Mouse (Mus musculus) forebrain, embryonic 11.5 days (tissue): Measurements from ENCODE around the gene Tma7. TPM values are rescaled to one million over a fixed set of nuclear protein-coding genes. Genes with fewer than 3 reads are reported as not detected.

Experiments
- ATAC-seq: fragments of 200-750 bp; cut with Nextera tagmentation; replicated peaks from 2 replicates; pipeline ENCODE4 v1.8.0; 2017; ENCODE audit warnings: moderate TSS enrichment; ENCODE audit not compliant: low FRiP score
- DNase-seq: peaks from one replicate; pipeline ENCODE4 v3.0.0-alpha.2; 2017; ENCODE audit warnings: low spot score
- H3K27ac ChIP-seq: fragments of 300-500 bp; sonication (generic); 2 replicates; pipeline ENCODE4 v1.5.1; 2014; ENCODE audit warnings: low read depth, low read length
- H3K27me3 ChIP-seq: fragments of 300-500 bp; sonication (generic); 2 replicates; pipeline ENCODE4 v1.6.1; 2014; ENCODE audit warnings: mild to moderate bottlenecking, low read length, mixed read lengths; ENCODE audit not compliant: control insufficient read depth, insufficient read depth
- H3K36me3 ChIP-seq: fragments of 300-500 bp; sonication (generic); 2 replicates; pipeline ENCODE4 v1.6.1; 2014; ENCODE audit warnings: mild to moderate bottlenecking, low read length, moderate library complexity, mixed read lengths; ENCODE audit not compliant: control insufficient read depth, insufficient read depth
- H3K4me1 ChIP-seq: fragments of 300-500 bp; sonication (generic); replicated peaks from 2 replicates; pipeline ENCODE4 v1.6.1; 2014; ENCODE audit warnings: low read length, mixed read lengths; ENCODE audit not compliant: control insufficient read depth, insufficient read depth
- H3K4me2 ChIP-seq: fragments of 300-500 bp; sonication (generic); 2 replicates; pipeline ENCODE4 v1.6.1; 2014; ENCODE audit warnings: low read depth, mild to moderate bottlenecking, low read length, moderate library complexity, mixed read lengths; ENCODE audit not compliant: severe bottlenecking
- H3K4me3 ChIP-seq: fragments of 300-500 bp; sonication (generic); 2 replicates; pipeline ENCODE4 v1.5.1; 2014; ENCODE audit warnings: low read depth, low read length
- H3K9ac ChIP-seq: fragments of 300-500 bp; sonication (generic); 2 replicates; pipeline ENCODE4 v1.6.1; 2014; ENCODE audit warnings: low read length
- H3K9me3 ChIP-seq: fragments of 300-500 bp; sonication (generic); 2 replicates; pipeline ENCODE4 v1.6.1; 2016; ENCODE audit warnings: low read length, mixed read lengths; ENCODE audit not compliant: control insufficient read depth
- WGBS: fragments of 180-500 bp; shearing (Covaris S2); extraction: QIAGEN DNeasy Blood & Tissue Kit; methylation state at CpG from one replicate; pipeline ENCODE4 v1.1.7; 2014; 5-methylcytosine and 5-hydroxymethylcytosine counted together
- polyA plus RNA-seq: library from polyadenylated mRNA; unstranded; fragments of >200 nt; fragmentation: Nextera tagmentation; extraction: Ambion mirVana; gene quantifications from 2 replicates; pipeline ENCODE4 v1.2.1, GENCODE M21; 2014

The Tma7 gene
- polyA plus RNA-seq, 1 experiment from 2014 or later, result 746 TPM

- WGBS, result 73% methylated on average over 6 of the region's 6 CpGs
- no peak overlapping the region; the same call in 1 of the 2 replicates for H3K9ac ChIP-seq
- H3K27me3 ChIP-seq, result no peaks in the 10 kb centered on the region
- H3K9me3 ChIP-seq, result no peaks in the 10 kb centered on the region
- ATAC-seq (no peak), DNase-seq (no peak)
- H3K4me1 ChIP-seq, result peaks cover 27% of the 10 kb centered on the region
- H3K4me2 ChIP-seq, result no peak overlapping the region
- no peak overlapping the region for H3K4me3 ChIP-seq
- H3K27ac ChIP-seq, result no peak overlapping the region
- peaks cover 8% of the 10 kb centered on the region for H3K36me3 ChIP-seq
Measured at GRCm38 (mm10) chr9:109098969-109099368, 16.6 kb upstream of the Tma7 start.

GRCm38 (mm10) chr9:109098366-109098765 is 16.0 kb upstream of the Tma7 start:
- Histone ChIP-seq H3K4me3 (no peak overlapping the region), H3K4me2 (peak overlapping the region; percentile 53; the same call in 1 of the 2 replicates), H3K9ac (no peak overlapping the region), H3K4me1 (peaks cover 28% of the 10 kb centered on the region), H3K27me3 (no peaks in the 10 kb centered on the region), H3K27ac (no peak overlapping the region), H3K36me3 (peaks cover 6% of the 10 kb centered on the region), H3K9me3 (no peaks in the 10 kb centered on the region)
- WGBS, result 91% methylated on average over 8 of the region's 8 CpGs
- ATAC-seq, result no peak
- no peak for DNase-seq

DNA sequence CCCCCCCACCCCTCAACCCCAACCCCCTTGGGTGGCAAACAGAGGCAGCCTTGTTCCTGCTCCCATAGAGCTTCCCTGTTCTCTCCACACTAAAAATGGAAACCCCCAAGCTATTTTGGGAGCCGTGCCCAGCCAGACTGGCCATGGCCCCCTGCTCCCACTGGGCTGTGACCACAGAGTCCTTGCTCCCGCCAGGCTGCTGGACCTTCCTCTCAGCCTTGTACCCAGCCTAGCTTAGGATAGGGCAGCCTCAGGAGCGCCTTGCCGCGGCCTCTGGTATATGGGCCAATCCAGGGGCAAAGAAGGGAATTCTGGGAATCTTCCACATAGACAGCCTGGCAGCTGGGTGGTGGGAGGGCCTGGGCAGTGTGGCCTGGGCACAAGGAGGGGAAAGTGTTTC is 15.4 kb upstream of the Tma7 start:
- Histone ChIP-seq H3K27ac (peak overlapping the region; percentile 100; the same call in 1 of the 2 replicates), H3K4me1 (peaks cover 28% of the 10 kb centered on the region), H3K4me3 (peak overlapping the region; percentile 70), H3K36me3 (peaks cover 4% of the 10 kb centered on the region), H3K9ac (peak overlapping the region; percentile 97), H3K4me2 (peak overlapping the region; percentile 53), H3K9me3 (no peaks in the 10 kb centered on the region), H3K27me3 (no peaks in the 10 kb centered on the region)
- WGBS, result 73% methylated on average over 5 of the region's 5 CpGs
- no peak for ATAC-seq
- no peak for DNase-seq

GRCm38 (mm10) chr9:109097291-109097690 is 14.9 kb upstream of the Tma7 start:
- peak overlapping the region; percentile 97 for H3K9ac ChIP-seq
- H3K4me2 ChIP-seq, result peak overlapping the region; percentile 53
- peaks cover 28% of the 10 kb centered on the region for H3K4me1 ChIP-seq
- no peak for ATAC-seq
- DNase-seq, result no peak
- H3K27me3 ChIP-seq, result no peaks in the 10 kb centered on the region
- H3K9me3 ChIP-seq, result no peaks in the 10 kb centered on the region
- 21% methylated on average over 6 of the region's 6 CpGs for WGBS
- peak overlapping the region; percentile 70 for H3K4me3 ChIP-seq
- no peaks in the 10 kb centered on the region; the same call in 1 of the 2 replicates for H3K36me3 ChIP-seq
- peak overlapping the region; percentile 100 for H3K27ac ChIP-seq

DNA sequence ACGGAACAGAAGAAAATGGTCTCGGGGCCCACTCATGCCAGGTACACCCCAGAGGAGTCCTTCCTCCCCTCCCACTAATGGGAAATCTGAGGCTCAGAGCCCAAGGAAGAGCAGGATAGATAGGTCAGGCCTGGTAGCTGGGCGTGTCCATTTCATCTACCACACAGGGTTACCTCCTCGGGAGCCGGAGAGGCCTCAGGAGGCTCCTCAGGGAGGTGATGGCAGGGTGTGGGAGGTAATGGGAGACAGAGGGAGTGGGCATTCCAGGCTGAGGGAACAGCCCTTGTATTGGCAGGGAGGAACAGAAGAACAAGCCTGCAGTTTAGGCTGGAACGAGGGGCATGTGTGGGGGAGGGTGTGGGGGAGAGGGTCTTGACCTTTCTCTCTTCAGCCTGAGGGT is 14.5 kb upstream of the Tma7 start:
- WGBS, result 21% methylated on average over 6 of the region's 6 CpGs
- Histone ChIP-seq H3K27ac (peak overlapping the region; percentile 100), H3K4me1 (peaks cover 28% of the 10 kb centered on the region), H3K9me3 (no peaks in the 10 kb centered on the region), H3K36me3 (no peaks in the 10 kb centered on the region; the same call in 1 of the 2 replicates), H3K4me2 (peak overlapping the region; percentile 53), H3K27me3 (no peaks in the 10 kb centered on the region), H3K4me3 (peak overlapping the region; percentile 70), H3K9ac (peak overlapping the region; percentile 97)
- DNase-seq (no peak), ATAC-seq (no peak)

DNA sequence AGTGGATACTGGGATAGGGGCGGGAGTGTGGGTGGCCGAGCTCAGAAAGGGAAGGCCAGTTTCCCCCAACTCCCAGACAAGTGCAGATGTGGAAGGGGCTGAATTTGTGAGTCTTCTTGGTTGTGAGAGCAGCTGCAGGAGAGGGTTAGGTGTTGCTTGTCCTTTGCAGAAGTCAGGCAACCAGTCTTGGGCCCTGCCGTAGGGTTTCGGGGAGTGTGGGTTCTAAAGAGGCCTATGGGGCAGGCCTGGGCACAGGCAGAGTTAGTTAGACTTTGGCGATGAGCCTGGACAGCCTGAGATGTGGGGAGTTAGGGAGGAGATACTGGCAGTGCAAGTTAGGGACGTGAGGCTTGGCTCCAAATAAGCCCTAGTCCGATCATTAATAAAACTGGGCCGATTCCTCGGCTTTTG is 13.9 kb upstream of the Tma7 start:
- Histone ChIP-seq H3K27me3 (no peaks in the 10 kb centered on the region), H3K36me3 (no peaks in the 10 kb centered on the region; the same call in 1 of the 2 replicates), H3K9me3 (no peaks in the 10 kb centered on the region), H3K27ac (peak overlapping the region; percentile 100), H3K4me3 (peak overlapping the region; percentile 70), H3K4me1 (peaks cover 28% of the 10 kb centered on the region), H3K9ac (peak overlapping the region; percentile 97), H3K4me2 (peak overlapping the region; percentile 53)
- ATAC-seq, result no peak
- no peak for DNase-seq
- 11% methylated on average over 9 of the region's 9 CpGs for WGBS

- Histone ChIP-seq H3K9me3 (no peaks in the 10 kb centered on the region), H3K27ac (peak within 1 kb of the TSS; percentile 100), H3K36me3 (no peaks in the 10 kb centered on the region; the same call in 1 of the 2 replicates), H3K4me1 (peaks cover 34% of the 10 kb centered on the region), H3K9ac (peak within 1 kb of the TSS; percentile 97), H3K4me3 (peak within 1 kb of the TSS; percentile 70), H3K27me3 (no peaks in the 10 kb centered on the region), H3K4me2 (peak within 1 kb of the TSS; percentile 53)
- DNase-seq, result peak; percentile 92
- ATAC-seq, result peak; percentile 77
- WGBS, result under 1% methylated on average over 86 of the region's 102 CpGs
Measured at GRCm38 (mm10) chr9:109095137-109095982, 13.0 kb upstream of the Tma7 start, which contains the start of gene Plxnb1. Plxnb1 (plus strand) TSS chr9:109095389.

DNA sequence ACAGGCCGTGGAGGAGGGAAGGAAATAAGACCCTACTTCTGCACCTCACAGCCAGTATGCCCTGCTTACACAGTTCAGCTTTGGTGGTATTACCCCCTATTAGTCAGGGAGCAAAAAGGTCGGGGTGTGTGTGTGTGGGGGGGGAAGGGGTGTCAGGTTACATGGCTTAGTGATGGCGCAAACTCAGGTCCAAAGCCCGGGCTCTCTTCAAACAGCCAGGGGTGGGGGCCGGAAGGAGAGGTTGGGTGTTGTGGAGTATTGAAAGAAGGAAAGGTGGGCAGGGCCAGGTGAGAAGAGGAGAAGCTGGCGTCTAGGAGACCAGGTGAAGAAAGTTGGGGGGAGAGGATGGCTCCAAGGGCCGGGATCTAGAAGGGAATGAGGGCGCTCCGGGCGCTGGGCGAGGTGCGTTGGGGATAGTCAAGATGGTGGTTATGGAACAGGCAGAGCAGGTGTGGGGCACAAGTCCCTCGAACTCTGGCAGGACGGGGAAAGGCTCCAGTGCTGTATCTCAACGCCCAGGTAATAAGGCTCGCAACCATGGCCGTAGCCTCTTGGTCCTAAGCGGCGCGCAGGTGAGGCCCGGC is 12.3 kb upstream of the Tma7 start:
- under 1% methylated on average over 15 of the region's 21 CpGs for WGBS
- Histone ChIP-seq H3K36me3 (no peaks in the 10 kb centered on the region; the same call in 1 of the 2 replicates), H3K4me2 (peak overlapping the region; percentile 53), H3K9ac (peak overlapping the region; percentile 97), H3K27me3 (no peaks in the 10 kb centered on the region), H3K27ac (peak overlapping the region; percentile 100), H3K4me1 (peaks cover 35% of the 10 kb centered on the region), H3K9me3 (no peaks in the 10 kb centered on the region), H3K4me3 (peak overlapping the region; percentile 70)
- DNase-seq (peak; percentile 71), ATAC-seq (peak; percentile 16; the same call in 1 of the 2 replicates)
